Mouse (Mus musculus) CH12.LX (cell line): ENCODE measurements at regions not wholly inside any gene's neighbourhood (a gene's known extent, or its start where the extent isn't known, plus 50 kb on each side); places are given as distances from the start of the nearest gene placed in this dataset.

ENCODE experiments used
- DNase-seq: peaks from one replicate; pipeline ENCODE4 v3.0.0-alpha.2; 2013; ENCODE audit errors: extremely low read depth
- H3K27ac ChIP-seq: 2 replicates; pipeline ENCODE4 v1.5.1; 2012; ENCODE audit warnings: low read depth, mild to moderate bottlenecking, control low read depth, moderate library complexity; ENCODE audit not compliant: insufficient read depth
- H3K27me3 ChIP-seq: replicated peaks from 2 replicates; pipeline ENCODE3; 2012; ENCODE audit warnings: inconsistent platforms
- H3K36me3 ChIP-seq, 2 experiments: replicated peaks in 1 of 2; 2 replicates each; pipeline versions ENCODE3 to v1.6.1; 2012; ENCODE audit warnings: inconsistent platforms in 1 of 2, low read length in 1 of 2, mild to moderate bottlenecking in 1 of 2, mixed read lengths in 1 of 2, moderate library complexity in 1 of 2; ENCODE audit not compliant: control insufficient read depth in 1 of 2, insufficient read depth in 1 of 2
- H3K4me1 ChIP-seq, 2 experiments: 2 replicates each; pipeline ENCODE4 v1.6.1; 2012; ENCODE audit warnings: inconsistent platforms in 1 of 2, moderate library complexity in 1 of 2; ENCODE audit not compliant: insufficient read depth in 2 of 2, control insufficient read depth in 1 of 2
- H3K4me2 ChIP-seq: 2 replicates; pipeline ENCODE4 v1.6.1; 2012; ENCODE audit warnings: low read depth, mild to moderate bottlenecking, control low read depth; ENCODE audit not compliant: poor library complexity, insufficient read depth, severe bottlenecking
- H3K4me3 ChIP-seq, 3 experiments: fragments of 150-350 bp in 1 of 3; sonication (generic) in 1 of 3; replicated peaks in 1 of 3; 2 replicates each; pipeline versions ENCODE3 to v1.5.1; 2011 to 2012; ENCODE audit warnings: low read depth in 2 of 3, low read length in 2 of 3, mild to moderate bottlenecking in 2 of 3, moderate library complexity in 2 of 3, control low read depth in 1 of 3, improper control_type of control experiment in 1 of 3, inconsistent platforms in 1 of 3, mixed read lengths in 1 of 3; ENCODE audit not compliant: poor library complexity in 1 of 3
- H3K79me2 ChIP-seq: replicated peaks from 2 replicates; pipeline ENCODE4 v1.6.1; 2012; ENCODE audit warnings: mild to moderate bottlenecking, moderate library complexity; ENCODE audit not compliant: control insufficient read depth, poor library complexity, insufficient read depth, severe bottlenecking; ENCODE audit errors: extremely low read depth
- H3K9ac ChIP-seq: 2 replicates; pipeline ENCODE4 v1.6.1; 2012; ENCODE audit warnings: low read depth, mild to moderate bottlenecking, control low read depth, moderate library complexity; ENCODE audit not compliant: insufficient read depth
- H3K9me3 ChIP-seq: replicated peaks from 2 replicates; pipeline ENCODE3; 2012; ENCODE audit warnings: low read length, inconsistent platforms, mixed read lengths
- CHD1 ChIP-seq: IDR thresholded peaks from 2 replicates; pipeline ENCODE4 v1.6.1; 2012; ENCODE audit warnings: low read depth, low read length, improper control_type of control experiment, inconsistent platforms
- CHD2 ChIP-seq: IDR thresholded peaks from 2 replicates; pipeline ENCODE4 v1.6.1; 2011; ENCODE audit warnings: low read length, improper control_type of control experiment
- ELF1 ChIP-seq: IDR thresholded peaks from 2 replicates; pipeline ENCODE4 v1.6.1; 2014; ENCODE audit warnings: low read depth, mild to moderate bottlenecking, inconsistent platforms, low read length, improper control_type of control experiment
- EP300 ChIP-seq: IDR thresholded peaks from 2 replicates; pipeline ENCODE4 v1.6.1; 2011; ENCODE audit warnings: low read length, improper control_type of control experiment
- ETS1 ChIP-seq: conservative IDR thresholded peaks from 2 replicates; pipeline ENCODE4 v1.6.1; 2012; ENCODE audit warnings: low read depth, mild to moderate bottlenecking, inconsistent platforms, low read length, improper control_type of control experiment, moderate library complexity
- HCFC1 ChIP-seq: IDR thresholded peaks from 2 replicates; pipeline ENCODE4 v1.6.1; 2012; ENCODE audit warnings: low read depth, mild to moderate bottlenecking, inconsistent platforms, low read length, improper control_type of control experiment
- IRF4 ChIP-seq: IDR thresholded peaks from 2 replicates; pipeline ENCODE4 v1.6.1; 2014; ENCODE audit warnings: low read depth, mild to moderate bottlenecking, inconsistent platforms, low read length, improper control_type of control experiment
- JUN ChIP-seq: IDR thresholded peaks from 2 replicates; pipeline ENCODE4 v1.6.1; 2011; ENCODE audit warnings: low read depth, mild to moderate bottlenecking, low read length, improper control_type of control experiment, moderate library complexity; ENCODE audit not compliant: insufficient read depth
- NELFE ChIP-seq: IDR thresholded peaks from 2 replicates; pipeline ENCODE4 v1.6.1; 2011; ENCODE audit warnings: low read depth, low read length, improper control_type of control experiment
- POLR2A ChIP-seq: IDR thresholded peaks from 2 replicates; pipeline ENCODE4 v1.6.1; 2011; ENCODE audit warnings: low read depth, mild to moderate bottlenecking, improper control_type of control experiment, low read length
- SIN3A ChIP-seq: IDR thresholded peaks from 2 replicates; pipeline ENCODE4 v1.6.1; 2012; ENCODE audit warnings: low read length, improper control_type of control experiment, inconsistent platforms
- SMC3 ChIP-seq: IDR thresholded peaks from 2 replicates; pipeline ENCODE4 v1.6.1; 2011; ENCODE audit warnings: low read depth, low read length, improper control_type of control experiment
- TBP ChIP-seq: conservative IDR thresholded peaks from 2 replicates; pipeline ENCODE4 v1.6.1; 2011; ENCODE audit warnings: low read depth, low read length, improper control_type of control experiment
- USF1 ChIP-seq: IDR thresholded peaks from 2 replicates; pipeline ENCODE4 v1.6.1; 2014; ENCODE audit warnings: low read depth, mild to moderate bottlenecking, inconsistent platforms, low read length, improper control_type of control experiment
- USF2 ChIP-seq: conservative IDR thresholded peaks from 2 replicates; pipeline ENCODE4 v1.6.1; 2011; ENCODE audit warnings: low read depth, low read length, improper control_type of control experiment
- ZC3H11A ChIP-seq: IDR thresholded peaks from 2 replicates; pipeline ENCODE4 v1.6.1; 2012; ENCODE audit warnings: low read depth, mild to moderate bottlenecking, inconsistent platforms, low read length, improper control_type of control experiment
- ZMIZ1 ChIP-seq: IDR thresholded peaks from 2 replicates; pipeline ENCODE4 v1.6.1; 2012; ENCODE audit warnings: low read depth, mild to moderate bottlenecking, inconsistent platforms, low read length, improper control_type of control experiment
- dilution Hi-C: fragments of 300-500 bp; cut with MboI; formaldehyde crosslinking; loops from 2 replicates; pipeline ENCODE4 v1.14.3; 2020; ENCODE audit warnings: low sequenced_read_pairs; ENCODE audit not compliant: extremely low pct_unique_long_range_greater_than_20kb, extremely low pct_ligation_motif_present
- in situ Hi-C: fragments of 300-500 bp; cut with MboI; formaldehyde crosslinking; loops from 3 replicates; pipeline ENCODE4 v1.14.3; 2019; ENCODE audit warnings: low sequenced_read_pairs, low pct_ligation_motif_present, low pct_unique_long_range_greater_than_20kb, mixed read lengths

DNA sequence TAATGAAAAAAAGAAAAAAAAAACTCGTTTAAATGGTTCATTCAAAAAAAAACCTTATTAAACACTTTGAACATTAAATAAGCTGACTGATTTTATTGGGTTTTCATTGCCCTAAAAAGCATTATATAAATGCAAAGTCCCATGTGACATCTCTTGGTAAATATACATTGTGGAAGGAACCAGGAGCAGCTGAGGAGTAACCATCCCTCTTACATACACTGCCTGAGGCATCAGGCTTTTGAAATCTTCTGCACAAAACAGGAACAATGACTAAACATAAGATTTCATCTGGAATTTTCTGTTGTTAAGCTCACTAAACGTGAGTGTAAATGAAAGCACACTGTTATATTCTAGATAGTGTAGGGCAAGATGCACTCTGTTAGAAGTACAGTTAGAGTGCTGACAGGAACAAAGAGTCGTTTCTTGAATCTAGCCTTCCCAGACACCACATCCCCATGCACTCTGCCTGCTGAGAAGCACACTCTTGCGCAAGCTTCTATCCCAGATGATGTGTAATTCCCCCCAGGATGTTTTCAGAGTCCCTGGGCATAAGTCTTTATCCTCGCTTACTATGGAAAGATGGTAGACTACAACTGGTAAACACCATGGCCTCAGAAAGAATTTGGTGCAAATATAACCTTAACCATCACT, 125.0 kb upstream of the BC052040 start:
- Histone ChIP-seq H3K9ac (no peak overlapping the region), H3K27me3 (no peaks in the 10 kb centered on the region)
- TF ChIP-seq ETS1 (no peak), SMC3 (no peak), ELF1 (no peak), ZMIZ1 (no peak), USF2 (no peak), TBP (no peak), NELFE (no peak), SIN3A (no peak)
- TF ChIP-seq, all 38 proteins: peak for 0
- Histone ChIP-seq H3K9me3 (no peaks in the 10 kb centered on the region), H3K79me2 (no peaks in the 10 kb centered on the region), H3K4me1 (no peaks in the 10 kb centered on the region), H3K4me2 (no peak overlapping the region), H3K4me3 (no peak overlapping the region), H3K27ac (no peak overlapping the region), H3K36me3 (no peaks in the 10 kb centered on the region)
- dilution Hi-C loops (no loop called here), in situ Hi-C loops (no loop called here)
- DNase-seq: no peak

DNA sequence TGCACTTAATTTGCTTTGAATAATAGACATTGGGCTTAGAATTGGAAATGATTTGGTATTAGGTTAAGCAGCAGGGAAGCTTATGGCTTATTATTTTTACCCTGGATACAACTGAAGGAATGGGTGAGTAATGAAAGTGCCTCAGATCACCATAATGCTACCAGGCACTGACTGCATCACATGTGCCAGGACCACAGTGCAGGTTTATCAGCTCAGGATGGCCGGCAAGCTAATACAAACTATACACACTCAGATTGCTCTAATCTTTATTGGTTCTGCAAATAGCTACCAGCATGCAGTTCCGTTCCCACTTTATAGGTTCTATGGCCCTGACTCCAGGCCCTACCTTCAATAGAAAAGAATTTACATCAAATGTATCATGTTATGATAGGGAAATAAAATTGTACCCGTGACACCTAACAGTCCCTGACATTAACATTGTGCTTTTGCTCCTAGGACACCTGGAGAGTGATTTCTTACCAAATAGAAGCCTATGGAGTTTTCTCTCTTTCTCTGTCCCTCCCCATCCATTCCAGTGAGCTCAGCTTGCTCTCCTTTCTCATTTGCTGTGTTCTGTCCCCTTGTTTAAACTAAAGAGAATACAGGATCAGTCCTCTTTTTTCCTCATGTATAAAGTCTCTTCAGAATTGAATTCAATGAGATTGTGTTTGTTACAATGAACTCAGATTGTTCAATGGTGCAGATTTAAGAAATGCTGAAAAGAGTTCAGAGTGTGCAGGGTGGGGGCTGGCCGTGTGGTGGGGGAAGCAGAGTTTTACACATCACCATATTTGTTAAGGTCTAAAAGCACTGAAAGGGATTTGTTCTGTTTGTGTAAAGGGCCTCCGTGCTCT, 121.3 kb upstream of the BC052040 start:
- Histone ChIP-seq H3K9ac (no peak overlapping the region), H3K9me3 (no peaks in the 10 kb centered on the region), H3K4me1 (no peaks in the 10 kb centered on the region), H3K4me2 (no peak overlapping the region), H3K36me3 (no peaks in the 10 kb centered on the region), H3K4me3 (no peak overlapping the region), H3K79me2 (no peaks in the 10 kb centered on the region), H3K27ac (no peak overlapping the region), H3K27me3 (no peaks in the 10 kb centered on the region)
- in situ Hi-C loops (no loop called here), dilution Hi-C loops (no loop called here)
- no peak for TF ChIP-seq ZC3H11A
- no peak for TF ChIP-seq CHD2
- no peak for TF ChIP-seq NELFE
- no peak for TF ChIP-seq EP300
- TF ChIP-seq POLR2A: no peak
- TF ChIP-seq HCFC1: no peak
- no peak for TF ChIP-seq CHD1
- no peak for TF ChIP-seq USF2
- TF ChIP-seq USF1: no peak
- TF ChIP-seq IRF4: no peak
- TF ChIP-seq JUN: no peak
- TF ChIP-seq SIN3A: no peak
- DNase-seq: no peak
